Mouse (Mus musculus): ENCODE measurements at regions not wholly inside any gene's neighbourhood (a gene's known extent, or its start where the extent isn't known, plus 50 kb on each side); places are given as distances from the start of the nearest gene placed in this dataset.
A peak's percentile ranks its signal among the peaks of the same experiment; 100 is the strongest.

DNA sequence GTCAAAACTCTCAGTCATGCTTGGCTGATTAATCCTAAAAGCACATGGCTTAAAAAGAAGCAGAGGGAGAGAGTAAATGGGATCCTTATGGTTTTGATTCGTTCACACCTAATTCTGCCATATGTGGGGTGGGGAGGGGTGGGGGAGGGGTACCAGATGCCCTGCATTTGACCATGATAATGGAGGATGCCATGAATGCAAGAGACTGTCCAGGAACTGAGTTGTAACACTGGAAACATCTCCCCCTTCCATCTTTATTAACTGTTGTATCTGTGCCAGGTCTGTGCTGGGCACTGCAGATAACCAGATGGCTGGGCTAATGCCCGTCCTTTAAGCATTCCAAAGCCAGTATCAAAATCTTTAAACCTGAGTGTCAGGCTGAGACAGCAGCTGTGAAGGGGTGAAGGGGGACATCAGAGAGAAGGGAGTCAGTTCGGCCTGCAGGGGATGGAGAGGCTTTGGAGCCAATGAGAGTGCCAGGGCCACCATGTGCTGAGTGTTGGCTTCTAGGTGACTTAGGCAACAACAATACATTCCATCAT lies 169.0 kb upstream of the Usp24 start:
- H3K9ac ChIP-seq (ENCODE audit: low read depth, low read length), result no peak overlapping the region
- WGBS, result 92% methylated on average over 3 of the region's 3 CpGs
- no peaks in the 10 kb centered on the region for H3K27me3 ChIP-seq (ENCODE audit: control insufficient read depth, insufficient read depth, low read length)
- H3K27ac ChIP-seq (replicated peaks; ENCODE audit: insufficient read depth, low read depth, low read length), result no peak overlapping the region
- no peak overlapping the region for H3K4me3 ChIP-seq (ENCODE audit: insufficient read depth, low read depth, low read length)
- no peaks in the 10 kb centered on the region for H3K36me3 ChIP-seq (ENCODE audit: control insufficient read depth, insufficient read depth, low read length)
- no peaks in the 10 kb centered on the region for H3K79me2 ChIP-seq (ENCODE audit: control insufficient read depth, insufficient read depth, low read length)
- no peak for DNase-seq (ENCODE audit: extremely low read depth, low read depth, low spot score)
- no peak for TF ChIP-seq CTCF (IDR thresholded peaks at IDR 0.05; ENCODE audit: low read depth, low read length)
- TF ChIP-seq POLR2A (IDR thresholded peaks at IDR 0.05; ENCODE audit: extremely low read depth, insufficient read depth, low read length), result no peak
- H3K4me1 ChIP-seq (ENCODE audit: control insufficient read depth, insufficient read depth, low read length), result no peaks in the 10 kb centered on the region

DNA sequence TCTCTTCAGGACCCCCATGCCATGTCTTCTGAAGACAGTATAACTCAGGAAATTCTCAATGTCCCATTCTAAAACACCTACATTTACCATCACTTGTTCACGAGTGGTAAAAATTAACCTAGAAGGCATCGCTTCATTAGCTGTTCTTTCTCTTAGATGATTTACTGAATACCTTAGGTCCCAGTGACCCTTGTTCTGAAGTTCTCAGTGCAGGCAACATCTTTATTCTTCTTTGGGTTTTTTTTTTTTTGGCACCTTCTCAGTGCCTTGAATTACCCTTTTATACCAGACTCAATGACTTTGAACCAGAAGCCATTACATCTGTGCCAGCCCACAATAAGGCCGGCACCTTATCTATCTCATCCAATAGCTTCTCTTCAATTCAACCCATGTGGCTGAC lies 167.1 kb upstream of the Usp24 start:
- Histone ChIP-seq H3K4me3 (ENCODE audit: insufficient read depth, low read depth, low read length) (no peak overlapping the region), H3K9ac (ENCODE audit: low read depth, low read length) (no peak overlapping the region), H3K79me2 (ENCODE audit: control insufficient read depth, insufficient read depth, low read length) (no peaks in the 10 kb centered on the region), H3K27me3 (ENCODE audit: control insufficient read depth, insufficient read depth, low read length) (no peaks in the 10 kb centered on the region), H3K4me1 (ENCODE audit: control insufficient read depth, insufficient read depth, low read length) (no peaks in the 10 kb centered on the region), H3K36me3 (ENCODE audit: control insufficient read depth, insufficient read depth, low read length) (no peaks in the 10 kb centered on the region), H3K27ac (replicated peaks; ENCODE audit: insufficient read depth, low read depth, low read length) (no peak overlapping the region)
- TF ChIP-seq CTCF (IDR thresholded peaks at IDR 0.05; ENCODE audit: low read depth, low read length) (no peak), POLR2A (IDR thresholded peaks at IDR 0.05; ENCODE audit: extremely low read depth, insufficient read depth, low read length) (no peak)
- no peak for DNase-seq (ENCODE audit: extremely low read depth, low read depth, low spot score)
- WGBS, result 95% methylated on average over 3 of the region's 3 CpGs

DNA sequence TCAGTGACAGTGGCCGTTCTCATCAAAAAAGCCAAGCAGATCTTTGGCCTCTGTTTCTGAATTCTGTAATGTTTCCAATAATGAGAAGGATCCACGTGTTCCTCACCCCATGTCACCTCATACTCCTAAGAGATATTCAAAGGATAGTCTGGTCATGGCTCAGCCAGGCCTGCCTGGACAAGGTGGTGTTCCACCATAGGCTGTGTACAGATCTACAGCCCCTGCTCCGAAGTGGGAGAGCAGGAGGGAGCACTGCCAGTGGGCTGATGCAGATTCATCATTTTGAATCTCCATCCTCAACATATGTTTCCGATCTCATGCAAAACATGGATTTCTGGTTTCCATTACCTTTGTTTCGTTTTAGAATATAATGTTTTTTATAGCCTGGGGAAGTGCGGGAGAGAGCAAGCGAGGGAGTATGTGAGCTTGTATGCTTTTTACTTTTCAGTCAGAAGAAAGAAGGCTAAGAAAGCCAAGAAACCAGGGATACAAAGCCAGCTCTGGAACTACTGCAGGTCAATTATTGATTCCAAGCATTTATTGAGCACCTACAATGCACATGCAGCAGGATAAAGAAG lies 166.5 kb upstream of the Usp24 start:
- no peak overlapping the region for H3K27ac ChIP-seq (replicated peaks; ENCODE audit: insufficient read depth, low read depth, low read length)
- WGBS, result 88% methylated on average over 7 of the region's 7 CpGs

DNA sequence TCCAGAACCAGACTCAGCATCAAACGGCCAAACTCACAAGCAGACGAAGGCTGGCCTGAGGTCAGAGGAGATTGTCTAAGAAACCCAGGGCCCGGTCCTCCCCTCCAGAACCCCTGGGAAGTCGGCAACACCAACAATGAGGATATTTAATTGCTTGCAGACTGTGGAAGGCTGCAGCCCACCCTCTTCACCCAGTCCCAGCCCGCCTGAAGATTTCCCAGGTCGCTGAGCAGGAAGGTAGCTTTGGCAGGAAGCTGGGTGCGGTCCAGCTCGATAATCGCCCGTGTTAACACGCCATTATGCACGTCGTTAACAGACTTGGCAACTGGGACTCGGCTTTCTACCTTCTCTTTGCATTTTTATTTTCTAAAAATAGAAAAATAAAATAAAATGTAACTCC lies 165.2 kb upstream of the Usp24 start:
- no peak for TF ChIP-seq POLR2A (IDR thresholded peaks at IDR 0.05; ENCODE audit: extremely low read depth, insufficient read depth, low read length)
- TF ChIP-seq CTCF (IDR thresholded peaks at IDR 0.05; ENCODE audit: low read depth, low read length), result no peak
- H3K4me3 ChIP-seq (ENCODE audit: insufficient read depth, low read depth, low read length), result no peak overlapping the region
- H3K36me3 ChIP-seq (ENCODE audit: control insufficient read depth, insufficient read depth, low read length), result no peaks in the 10 kb centered on the region
- no peaks in the 10 kb centered on the region for H3K27me3 ChIP-seq (ENCODE audit: control insufficient read depth, insufficient read depth, low read length)
- 86% methylated on average over 14 of the region's 14 CpGs for WGBS
- H3K79me2 ChIP-seq (ENCODE audit: control insufficient read depth, insufficient read depth, low read length), result no peaks in the 10 kb centered on the region
- DNase-seq (ENCODE audit: extremely low read depth, low read depth, low spot score), result no peak
- H3K9ac ChIP-seq (ENCODE audit: low read depth, low read length), result no peak overlapping the region
- H3K27ac ChIP-seq (replicated peaks; ENCODE audit: insufficient read depth, low read depth, low read length), result no peak overlapping the region
- H3K4me1 ChIP-seq (ENCODE audit: control insufficient read depth, insufficient read depth, low read length), result no peaks in the 10 kb centered on the region

More for the DNA sequence above, 166.5 kb upstream of the Usp24 start:
- Histone ChIP-seq H3K27me3 (ENCODE audit: control insufficient read depth, insufficient read depth, low read length) (no peaks in the 10 kb centered on the region), H3K79me2 (ENCODE audit: control insufficient read depth, insufficient read depth, low read length) (no peaks in the 10 kb centered on the region), H3K4me1 (ENCODE audit: control insufficient read depth, insufficient read depth, low read length) (no peaks in the 10 kb centered on the region), H3K9ac (ENCODE audit: low read depth, low read length) (no peak overlapping the region), H3K4me3 (ENCODE audit: insufficient read depth, low read depth, low read length) (no peak overlapping the region), H3K36me3 (ENCODE audit: control insufficient read depth, insufficient read depth, low read length) (no peaks in the 10 kb centered on the region)
- TF ChIP-seq POLR2A (IDR thresholded peaks at IDR 0.05; ENCODE audit: extremely low read depth, insufficient read depth, low read length), result no peak
- TF ChIP-seq CTCF (IDR thresholded peaks at IDR 0.05; ENCODE audit: low read depth, low read length), result no peak
- DNase-seq (ENCODE audit: extremely low read depth, low read depth, low spot score), result no peak

DNA sequence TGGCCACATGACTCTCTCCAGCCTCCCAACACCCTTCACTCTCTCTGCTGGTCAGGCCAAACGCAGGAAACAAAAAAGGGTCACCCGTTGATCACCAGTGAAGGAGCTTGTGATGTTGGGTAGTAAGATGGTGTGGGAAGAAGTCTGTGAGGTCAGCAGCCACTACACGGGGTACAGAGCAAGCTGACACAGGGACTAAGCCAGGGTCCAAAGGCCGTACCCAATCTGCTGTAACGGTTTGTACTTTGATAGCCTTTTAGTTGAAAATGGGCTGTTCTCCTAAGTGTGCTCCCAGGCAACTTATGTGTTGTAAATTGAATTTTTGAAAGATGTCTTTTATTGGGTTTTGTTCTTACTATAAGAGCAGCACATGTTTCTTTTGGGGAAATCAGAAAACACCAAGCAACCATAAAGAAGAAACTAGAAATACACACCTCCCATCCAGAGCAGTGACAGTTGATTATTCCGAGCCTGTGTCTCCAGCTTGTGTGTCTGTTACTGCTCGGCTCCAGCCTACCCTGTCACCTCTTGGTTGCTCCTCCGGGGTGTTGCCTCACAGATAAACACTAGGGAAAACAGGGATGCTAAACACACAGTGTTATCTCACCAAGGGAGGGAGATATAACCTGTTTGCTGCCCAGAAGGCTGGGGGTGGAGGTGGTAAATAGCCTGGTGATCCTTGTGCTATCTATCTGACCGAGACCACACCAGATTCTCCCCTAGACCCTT lies 158.4 kb upstream of the Usp24 start:
- H3K36me3 ChIP-seq (ENCODE audit: control insufficient read depth, insufficient read depth, low read length), result no peaks in the 10 kb centered on the region
- no peaks in the 10 kb centered on the region for H3K79me2 ChIP-seq (ENCODE audit: control insufficient read depth, insufficient read depth, low read length)
- peak overlapping the region; percentile 42 for H3K27ac ChIP-seq (replicated peaks; ENCODE audit: insufficient read depth, low read depth, low read length)
- TF ChIP-seq CTCF (IDR thresholded peaks at IDR 0.05; ENCODE audit: low read depth, low read length), result no peak
- TF ChIP-seq POLR2A (IDR thresholded peaks at IDR 0.05; ENCODE audit: extremely low read depth, insufficient read depth, low read length), result no peak
- DNase-seq (ENCODE audit: extremely low read depth, low read depth, low spot score), result peak; percentile 88
- H3K27me3 ChIP-seq (ENCODE audit: control insufficient read depth, insufficient read depth, low read length), result no peaks in the 10 kb centered on the region
- H3K4me1 ChIP-seq (ENCODE audit: control insufficient read depth, insufficient read depth, low read length), result peaks cover 12% of the 10 kb centered on the region; the same call in 1 of the 2 replicates
- no peak overlapping the region for H3K4me3 ChIP-seq (ENCODE audit: insufficient read depth, low read depth, low read length)
- H3K9ac ChIP-seq (ENCODE audit: low read depth, low read length), result no peak overlapping the region
- WGBS, result 30% methylated on average over 9 of the region's 9 CpGs

DNA sequence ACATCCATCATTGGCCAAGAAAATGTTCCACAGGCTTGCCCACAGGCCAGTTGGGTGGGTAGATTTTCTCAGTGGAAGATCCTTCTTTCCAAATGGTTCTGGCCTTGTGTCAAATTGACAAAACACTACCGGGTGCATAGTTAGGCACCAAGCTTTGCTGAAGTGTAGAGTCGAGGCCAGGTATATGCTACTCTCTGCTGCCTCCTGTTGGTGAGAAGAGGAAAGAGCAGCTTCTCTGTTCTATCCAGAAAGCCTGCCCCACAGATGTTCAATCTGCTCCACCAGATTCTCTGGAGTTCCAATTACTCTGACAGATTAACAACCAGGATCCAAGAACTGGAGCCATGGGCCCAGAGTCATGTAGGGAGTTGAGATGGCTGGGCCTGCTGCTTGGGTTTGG lies 154.4 kb upstream of the Usp24 start:
- Histone ChIP-seq H3K27me3 (ENCODE audit: control insufficient read depth, insufficient read depth, low read length) (no peaks in the 10 kb centered on the region), H3K9ac (ENCODE audit: low read depth, low read length) (no peak overlapping the region), H3K4me1 (ENCODE audit: control insufficient read depth, insufficient read depth, low read length) (peaks cover 12% of the 10 kb centered on the region; the same call in 1 of the 2 replicates), H3K36me3 (ENCODE audit: control insufficient read depth, insufficient read depth, low read length) (no peaks in the 10 kb centered on the region), H3K4me3 (ENCODE audit: insufficient read depth, low read depth, low read length) (no peak overlapping the region), H3K27ac (replicated peaks; ENCODE audit: insufficient read depth, low read depth, low read length) (no peak overlapping the region), H3K79me2 (ENCODE audit: control insufficient read depth, insufficient read depth, low read length) (no peaks in the 10 kb centered on the region)
- WGBS, result 53% methylated on average over 2 of the region's 2 CpGs
- no peak for TF ChIP-seq POLR2A (IDR thresholded peaks at IDR 0.05; ENCODE audit: extremely low read depth, insufficient read depth, low read length)
- peak; percentile 21; the same call in 1 of the 2 replicates for TF ChIP-seq CTCF (IDR thresholded peaks at IDR 0.05; ENCODE audit: low read depth, low read length)
- DNase-seq (ENCODE audit: extremely low read depth, low read depth, low spot score), result no peak
